Comparison of ENCODE assay signal across 8 mouse cellular contexts in genomic region chr12:113099470-113100237, GRCm38 (mm10). TPM values are rescaled to one million over a fixed set of nuclear protein-coding genes. Genes with fewer than 3 reads are reported as not detected.
A peak's percentile ranks its signal among the peaks of the same experiment; 100 is the strongest.
DNase-seq lines count a peak whose midpoint lies in the region; ATAC-seq lines count a peak whose summit lies in the region.

No protein-coding gene starts in this region.

- H3K9ac ChIP-seq in kidney, embryonic 16.5 days (replicated peaks; ENCODE audit: low read length) = peak overlapping the region; percentile 100
- peak overlapping the region; percentile 99 for H3K9ac ChIP-seq in embryonic facial prominence, embryonic 13.5 days
- H3K9ac ChIP-seq in intestine, embryonic 15.5 days = peak overlapping the region; percentile 97

- ATAC-seq in kidney, embryonic 16.5 days (ENCODE audit: low FRiP score, low TSS enrichment) = no peak; the same call in 1 of the 2 replicates
- ATAC-seq in embryonic facial prominence, embryonic 13.5 days (ENCODE audit: insufficient number of reproducible peaks, insufficient read depth, low FRiP score, low TSS enrichment, low read depth) = no peak
- ATAC-seq in intestine, embryonic 15.5 days = no peak
- ATAC-seq in frontal cortex, adult (ENCODE audit: low TSS enrichment) = no peak

- peaks cover 33% of the 10 kb centered on the region for H3K4me1 ChIP-seq in kidney, embryonic 16.5 days (ENCODE audit: insufficient read depth, low read length)
- peaks cover 42% of the 10 kb centered on the region for H3K4me1 ChIP-seq in embryonic facial prominence, embryonic 13.5 days
- H3K4me1 ChIP-seq in intestine, embryonic 15.5 days (replicated peaks) = peaks cover 37% of the 10 kb centered on the region

- no peak for DNase-seq in kidney, postnatal 36 days
- peak; percentile 24 for DNase-seq in naive thymus-derived CD4-positive, alpha-beta T cell, adult 2 months (ENCODE audit: low read depth)
- no peak for DNase-seq in layer of hippocampus, postnatal 10 days (ENCODE audit: low spot score in 2 of 2)
- DNase-seq in urinary bladder, postnatal 36 days (ENCODE audit: low spot score in 2 of 2) = no peak

- peaks cover 4% of the 10 kb centered on the region; the same call in 1 of the 2 replicates for H3K36me3 ChIP-seq in kidney, embryonic 16.5 days (ENCODE audit: insufficient read depth, low read length)
- peaks cover 24% of the 10 kb centered on the region for H3K36me3 ChIP-seq in embryonic facial prominence, embryonic 13.5 days
- no peaks in the 10 kb centered on the region for H3K36me3 ChIP-seq in intestine, embryonic 15.5 days

- H3K4me3 ChIP-seq in kidney, embryonic 16.5 days (ENCODE audit: low read length) = peak overlapping the region; percentile 96
- peak overlapping the region; percentile 98 for H3K4me3 ChIP-seq in embryonic facial prominence, embryonic 13.5 days
- H3K4me3 ChIP-seq in intestine, embryonic 15.5 days (replicated peaks) = peak overlapping the region; percentile 99

- no peaks in the 10 kb centered on the region for H3K9me3 ChIP-seq in kidney, embryonic 16.5 days (ENCODE audit: low read length)
- H3K9me3 ChIP-seq in embryonic facial prominence, embryonic 13.5 days = no peaks in the 10 kb centered on the region
- H3K9me3 ChIP-seq in intestine, embryonic 15.5 days = no peaks in the 10 kb centered on the region

- WGBS in kidney, embryonic 16.5 days = 18% methylated on average over 6 of the region's 6 CpGs
- 20% methylated on average over 6 of the region's 6 CpGs for WGBS in embryonic facial prominence, embryonic 13.5 days
- 32% methylated on average over 6 of the region's 6 CpGs for WGBS in intestine, embryonic 15.5 days

- peak overlapping the region; percentile 96 for H3K4me2 ChIP-seq in kidney, embryonic 16.5 days (replicated peaks; ENCODE audit: low read depth, low read length)
- peak overlapping the region; percentile 93 for H3K4me2 ChIP-seq in embryonic facial prominence, embryonic 13.5 days
- peak overlapping the region; percentile 85 for H3K4me2 ChIP-seq in intestine, embryonic 15.5 days (replicated peaks)

- H3K27ac ChIP-seq in kidney, embryonic 16.5 days (ENCODE audit: low read length) = peak overlapping the region; percentile 83
- no peak overlapping the region; the same call in 1 of the 2 replicates for H3K27ac ChIP-seq in embryonic facial prominence, embryonic 13.5 days
- H3K27ac ChIP-seq in intestine, embryonic 15.5 days = no peak overlapping the region

- H3K27me3 ChIP-seq in kidney, embryonic 16.5 days (ENCODE audit: insufficient read depth, low read length) = no peaks in the 10 kb centered on the region
- no peaks in the 10 kb centered on the region for H3K27me3 ChIP-seq in embryonic facial prominence, embryonic 13.5 days
- no peaks in the 10 kb centered on the region; the same call in 1 of the 2 replicates for H3K27me3 ChIP-seq in intestine, embryonic 15.5 days (replicated peaks)

RNA-seq across cellular contexts. Expression of gene Mta1, which starts 1.6 kb away (rescaled TPM):
- 15.4 and 15.9 TPM in 2 replicates for polyA plus RNA-seq in kidney, embryonic 16.5 days (2015; fragmentation: Nextera tagmentation; extraction: Ambion mirVana)
- 18.5 and 18.6 TPM in 2 replicates for polyA plus RNA-seq in embryonic facial prominence, embryonic 13.5 days (2015; fragmentation: Nextera tagmentation; extraction: Ambion mirVana)
- polyA plus RNA-seq in intestine, embryonic 15.5 days (2015; fragmentation: Nextera tagmentation; extraction: Ambion mirVana) = 11.3 and 11.5 TPM in 2 replicates
- 10 to 100 TPM; 87.3 to 89.5 TPM for total RNA-seq in layer of hippocampus, postnatal 10 days (2021)

RNA-seq across cellular contexts. Expression of gene Tex22, which starts 25.4 kb away (rescaled TPM):
- polyA plus RNA-seq in kidney, embryonic 16.5 days (2015; fragmentation: Nextera tagmentation; extraction: Ambion mirVana) = not detected in 2 replicates
- not detected in 2 replicates for polyA plus RNA-seq in embryonic facial prominence, embryonic 13.5 days (2015; fragmentation: Nextera tagmentation; extraction: Ambion mirVana)
- polyA plus RNA-seq in intestine, embryonic 15.5 days (2015; fragmentation: Nextera tagmentation; extraction: Ambion mirVana) = not detected in 2 replicates
- under 1 TPM; 0.45 to 0.64 TPM for total RNA-seq in layer of hippocampus, postnatal 10 days (2021)

RNA-seq across cellular contexts. Expression of gene Crip2, which starts 40.4 kb away (rescaled TPM):
- polyA plus RNA-seq in kidney, embryonic 16.5 days (2015; fragmentation: Nextera tagmentation; extraction: Ambion mirVana) = 244 and 263 TPM in 2 replicates
- polyA plus RNA-seq in embryonic facial prominence, embryonic 13.5 days (2015; fragmentation: Nextera tagmentation; extraction: Ambion mirVana) = 63.4 and 72.3 TPM in 2 replicates
- 122 and 130 TPM in 2 replicates for polyA plus RNA-seq in intestine, embryonic 15.5 days (2015; fragmentation: Nextera tagmentation; extraction: Ambion mirVana)
- 100 to 1,000 TPM; 179 to 183 TPM for total RNA-seq in layer of hippocampus, postnatal 10 days (2021)

RNA-seq across cellular contexts. Expression of gene Crip1, which starts 46.5 kb away (rescaled TPM):
- 270 and 293 TPM in 2 replicates for polyA plus RNA-seq in kidney, embryonic 16.5 days (2015; fragmentation: Nextera tagmentation; extraction: Ambion mirVana)
- polyA plus RNA-seq in embryonic facial prominence, embryonic 13.5 days (2015; fragmentation: Nextera tagmentation; extraction: Ambion mirVana) = 224 and 230 TPM in 2 replicates
- polyA plus RNA-seq in intestine, embryonic 15.5 days (2015; fragmentation: Nextera tagmentation; extraction: Ambion mirVana) = 426 and 430 TPM in 2 replicates
- 10 to 100 TPM; 13.5 to 14.1 TPM for total RNA-seq in layer of hippocampus, postnatal 10 days (2021)

RNA-seq across cellular contexts. Expression of gene Tedc1, which starts 56.6 kb away (rescaled TPM):
- 38.2 and 45.5 TPM in 2 replicates for polyA plus RNA-seq in kidney, embryonic 16.5 days (2015; fragmentation: Nextera tagmentation; extraction: Ambion mirVana)
- polyA plus RNA-seq in embryonic facial prominence, embryonic 13.5 days (2015; fragmentation: Nextera tagmentation; extraction: Ambion mirVana) = 32.0 and 33.9 TPM in 2 replicates
- 25.3 and 25.5 TPM in 2 replicates for polyA plus RNA-seq in intestine, embryonic 15.5 days (2015; fragmentation: Nextera tagmentation; extraction: Ambion mirVana)
- total RNA-seq in layer of hippocampus, postnatal 10 days (2021) = 1 to 10 TPM; 3.0 to 3.3 TPM
